Mouse (Mus musculus): ENCODE data around the gene Wiz.

Gene Wiz

GRCm38 (mm10) chr17:32389101-32389659 is at the start of gene Wiz:
Gene Wiz, minus strand, starts transcription at chr17:32389439.
- DNase-seq: peak; percentile 97

GRCm38 (mm10) chr17:32437106-32437505 is 47.9 kb upstream of the Wiz start:
- DNase-seq: no peak

GRCm38 (mm10) chr17:32435151-32435550 is 45.9 kb upstream of the Wiz start:
- peak; percentile 19 for DNase-seq

- peak; percentile 16 for DNase-seq
Observed at GRCm38 (mm10) chr17:32434324-32434723, 45.1 kb upstream of the Wiz start.

- DNase-seq: peak; percentile 17
Observed at GRCm38 (mm10) chr17:32431972-32432371, 42.7 kb upstream of the Wiz start.

- no peak for DNase-seq
Observed at GRCm38 (mm10) chr17:32426610-32427009, 37.4 kb upstream of the Wiz start.

- DNase-seq: no peak
Observed at GRCm38 (mm10) chr17:32424034-32424433, 34.8 kb upstream of the Wiz start, which contains the start of gene Pglyrp2. Gene Pglyrp2, minus strand, starts transcription at chr17:32424167.

GRCm38 (mm10) chr17:32420781-32421180 is 31.5 kb upstream of the Wiz start:
- no peak for DNase-seq

- DNase-seq: no peak
Observed at GRCm38 (mm10) chr17:32419989-32420388, 30.8 kb upstream of the Wiz start.

GRCm38 (mm10) chr17:32416771-32417170 is 27.5 kb upstream of the Wiz start:
- DNase-seq: no peak

GRCm38 (mm10) chr17:32415417-32416020 is 26.3 kb upstream of the Wiz start:
- DNase-seq: no peak

- no peak for DNase-seq
Observed at GRCm38 (mm10) chr17:32411898-32412297, 22.7 kb upstream of the Wiz start.

- DNase-seq: no peak
Observed at GRCm38 (mm10) chr17:32403417-32403816, 14.2 kb upstream of the Wiz start, which contains the start of gene Rasal3. Gene Rasal3, minus strand, starts transcription at chr17:32403583.

- DNase-seq: no peak
Observed at GRCm38 (mm10) chr17:32402779-32403157, 13.5 kb upstream of the Wiz start.

GRCm38 (mm10) chr17:32402011-32402778 is 13.0 kb upstream of the Wiz start:
- DNase-seq: no peak

GRCm38 (mm10) chr17:32396266-32396665 is 7.0 kb upstream of the Wiz start:
- DNase-seq: no peak

GRCm38 (mm10) chr17:32393944-32394343 is 4.7 kb upstream of the Wiz start:
- DNase-seq: no peak

GRCm38 (mm10) chr17:32388370-32389100 is 704 bp downstream of the Wiz start:
- DNase-seq: peak; percentile 58

GRCm38 (mm10) chr17:32387986-32388369 is 1.3 kb downstream of the Wiz start:
- no peak for DNase-seq

- peak; percentile 58 for DNase-seq
Observed at GRCm38 (mm10) chr17:32386659-32387432, 2.4 kb downstream of the Wiz start.

GRCm38 (mm10) chr17:32383661-32384060 is 5.6 kb downstream of the Wiz start:
- no peak for DNase-seq

GRCm38 (mm10) chr17:32382576-32382975 is 6.7 kb downstream of the Wiz start:
- no peak for DNase-seq

GRCm38 (mm10) chr17:32378786-32379185 is 10.5 kb downstream of the Wiz start:
- DNase-seq: no peak
